Mouse (Mus musculus): ENCODE measurements around the gene Jchain. TPM values are rescaled to one million over a fixed set of nuclear protein-coding genes. Genes with fewer than 3 reads are reported as not detected.

The Jchain gene
- 0.11 and 0.13 TPM in 2 replicates for polyA plus RNA-seq (2012; rRNA removed)

DNA sequence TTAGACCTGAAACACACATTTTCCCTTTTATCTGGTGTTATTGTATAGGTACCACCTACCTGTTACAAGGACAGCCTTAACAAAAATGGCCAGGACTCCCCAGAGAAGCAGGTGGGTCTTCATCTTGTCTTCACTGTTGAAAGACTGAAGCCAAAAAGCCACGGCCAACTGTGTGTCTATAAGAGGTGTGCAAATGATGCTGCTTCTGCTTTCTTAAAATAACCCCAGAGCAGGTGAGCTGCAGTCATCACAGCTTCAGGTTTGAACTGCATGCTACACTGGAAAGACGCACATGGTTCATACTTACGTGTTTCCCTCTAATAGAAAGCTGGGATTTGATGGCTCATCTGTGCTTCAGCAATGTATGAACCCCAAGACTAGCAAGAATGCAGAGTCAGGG, at the start of gene Jchain:
TSS of gene Jchain (minus strand) at position 235 of the 400 bp plus-strand sequence.

DNA sequence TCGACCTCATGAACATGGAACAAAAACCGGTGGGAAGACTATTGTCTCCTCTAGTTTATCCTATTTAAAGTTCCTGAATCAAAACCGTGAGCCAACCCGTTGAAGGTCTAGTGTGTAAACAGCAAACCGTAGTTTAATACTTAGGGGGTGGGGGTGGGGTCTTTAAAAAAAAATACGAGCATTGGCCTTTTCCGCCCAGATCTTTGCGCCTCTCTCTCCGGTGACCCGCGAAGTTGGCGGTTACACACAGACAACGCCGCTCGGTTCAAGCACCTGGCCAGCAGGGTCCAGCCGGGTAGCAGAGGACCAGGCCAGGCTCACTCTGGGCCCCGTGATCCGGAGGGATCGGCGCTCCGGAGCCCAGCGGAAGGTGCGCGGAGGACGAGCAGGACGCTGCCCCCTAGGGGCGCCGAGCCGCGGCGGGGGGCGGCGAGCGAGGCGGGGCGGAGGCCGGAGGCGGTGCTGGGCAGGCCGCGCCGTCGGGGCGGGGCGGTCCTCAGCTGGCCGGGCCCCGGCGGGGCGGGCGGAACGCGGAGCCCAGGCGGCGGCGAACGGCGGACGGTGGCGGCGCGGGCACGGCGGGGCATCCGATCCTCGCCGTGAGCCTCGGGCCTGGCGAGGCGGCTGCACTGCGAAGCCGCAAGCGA, 36.9 kb upstream of the Jchain start, which contains the start of gene Rufy3:
TSS of gene Rufy3 (plus strand) at position 540 of the 647 bp plus-strand sequence.

DNA sequence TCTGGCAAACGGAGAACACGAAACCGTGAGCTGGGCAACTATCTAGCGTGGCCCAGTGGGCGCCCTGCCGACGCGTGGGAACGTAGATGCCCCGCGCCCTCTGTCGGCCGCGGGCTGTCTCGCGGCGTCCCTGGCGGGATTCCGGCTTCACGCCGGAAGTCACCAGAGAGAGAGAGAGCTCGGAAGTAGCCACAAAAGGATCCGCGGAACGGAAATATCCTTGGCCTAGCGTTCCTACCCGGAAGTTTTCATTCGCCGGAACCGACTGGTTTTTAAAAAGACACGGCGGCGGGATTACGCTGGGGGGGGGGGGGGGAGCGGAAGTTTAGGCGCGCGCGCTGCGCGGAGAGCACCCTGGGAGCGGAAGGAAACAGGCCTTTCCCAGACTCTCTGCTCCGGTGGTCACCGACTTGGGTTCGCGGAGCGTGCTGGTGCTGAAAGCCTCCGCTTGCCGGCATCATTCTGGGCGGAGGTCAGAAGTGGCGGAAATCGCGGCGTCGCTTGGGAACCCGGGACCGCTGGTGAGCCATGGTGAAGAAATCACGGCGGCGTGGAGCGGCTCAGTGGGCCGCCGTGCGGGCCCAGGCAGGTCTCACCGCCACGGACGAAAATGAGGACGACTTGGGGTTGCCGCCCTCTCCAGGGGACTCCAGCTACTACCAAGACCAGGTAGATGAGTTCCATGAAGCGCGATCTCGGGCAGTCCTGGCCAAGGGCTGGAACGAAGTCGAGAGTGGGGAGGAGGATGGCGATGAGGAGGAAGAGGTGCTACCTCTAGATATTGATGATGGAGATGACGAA, 26.6 kb upstream of the Jchain start, which contains the start of gene Utp3:
TSS of gene Utp3 (plus strand) at position 377 of the 801 bp plus-strand sequence.

DNA sequence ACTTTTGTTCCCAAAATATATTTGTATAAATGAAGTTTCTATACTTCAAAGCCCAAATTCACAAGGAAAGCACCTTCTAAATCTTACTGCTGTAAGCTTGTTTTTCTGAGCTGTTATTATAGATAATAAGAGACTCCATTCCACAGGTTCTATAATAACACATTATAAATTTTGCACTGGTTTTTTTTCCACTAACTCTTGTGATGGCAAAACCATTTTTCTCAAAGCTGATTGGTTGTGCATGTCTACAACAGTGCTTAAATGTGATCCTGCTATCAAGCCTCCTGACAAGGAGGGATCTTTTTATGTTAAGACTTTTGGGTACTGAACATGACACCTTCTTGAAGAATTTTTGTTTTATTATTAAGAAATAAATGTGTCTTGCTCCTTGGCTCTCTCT, 40.0 kb downstream of the Jchain start, which contains the start of gene Enam:
TSS of gene Enam (plus strand) at position 301 of the 400 bp plus-strand sequence.

Other genes with a start within 250 kb of the Jchain start
- not detected in 2 replicates for gene Prol1, start 210.6 kb downstream of the Jchain start, polyA plus RNA-seq (2012; rRNA removed)
- gene Amtn, start 151.8 kb downstream of the Jchain start, polyA plus RNA-seq (2012; rRNA removed), result not detected in 2 replicates
- not detected in 2 replicates for gene Ambn, start 71.9 kb downstream of the Jchain start, polyA plus RNA-seq (2012; rRNA removed)
- gene Enam, start 39.9 kb downstream of the Jchain start, polyA plus RNA-seq (2012; rRNA removed), result not detected in 2 replicates
- gene Utp3, start 26.6 kb upstream of the Jchain start, polyA plus RNA-seq (2012; rRNA removed), result 18.9 and 21.1 TPM in 2 replicates
- gene Rufy3, start 37.1 kb upstream of the Jchain start, polyA plus RNA-seq (2012; rRNA removed), result 6.7 and 8.0 TPM in 2 replicates
- gene Grsf1, start 148.3 kb upstream of the Jchain start, polyA plus RNA-seq (2012; rRNA removed), result 23.6 and 23.8 TPM in 2 replicates
- 7.7 and 8.2 TPM in 2 replicates for gene Mob1b, start 193.0 kb upstream of the Jchain start, polyA plus RNA-seq (2012; rRNA removed)
- 22.9 and 23.5 TPM in 2 replicates for gene Dck, start 237.1 kb upstream of the Jchain start, polyA plus RNA-seq (2012; rRNA removed)